Mouse (Mus musculus) layer of hippocampus, postnatal 14 days (tissue): ENCODE data around the gene Casp6. TPM values are rescaled to one million over a fixed set of nuclear protein-coding genes. Genes with fewer than 3 reads are reported as not detected.

ENCODE experiments used
- DNase-seq, 2 experiments: peaks; one replicate each; pipeline ENCODE4 v3.0.0; 2021 to 2022; ENCODE audit warnings: low spot score in 2 of 2, mixed read lengths in 1 of 2
- long read RNA-seq, 2 experiments: library from polyadenylated mRNA; stranded (forward); transcript quantifications; one replicate each; pipeline ENCODE4 v2.0.0; 2021
- total RNA-seq, 2 experiments: library from RNA; stranded (reverse); gene quantifications; 2 replicates each; pipeline ENCODE4 v1.2.3; 2021

The Casp6 gene
- 1 to 10 TPM; 7.5 to 7.6 TPM for total RNA-seq
- long read RNA-seq, experiment 1, transcript Casp6-201 (7 exons, 1,456 nt) = major isoform, 11 of 15 reads
- long read RNA-seq, experiment 1, partial matches to known transcripts = 1 of 15 reads
- long read RNA-seq, experiment 1, other reads (novel, unspliced or antisense) = 1 of 15 reads
- long read RNA-seq, experiment 2, transcript Casp6-201 (7 exons, 1,456 nt) = major isoform, 9 of 16 reads
- long read RNA-seq, experiment 2, partial matches to known transcripts = 0 of 16 reads
- long read RNA-seq, experiment 2, other reads (novel, unspliced or antisense) = 3 of 16 reads

GRCm38 (mm10) chr3:129901271-129901809 is at the start of gene Casp6:
Gene Casp6 (plus strand): TSS chr3:129901425.
- peak; percentile 28 to 38 for DNase-seq

DNA sequence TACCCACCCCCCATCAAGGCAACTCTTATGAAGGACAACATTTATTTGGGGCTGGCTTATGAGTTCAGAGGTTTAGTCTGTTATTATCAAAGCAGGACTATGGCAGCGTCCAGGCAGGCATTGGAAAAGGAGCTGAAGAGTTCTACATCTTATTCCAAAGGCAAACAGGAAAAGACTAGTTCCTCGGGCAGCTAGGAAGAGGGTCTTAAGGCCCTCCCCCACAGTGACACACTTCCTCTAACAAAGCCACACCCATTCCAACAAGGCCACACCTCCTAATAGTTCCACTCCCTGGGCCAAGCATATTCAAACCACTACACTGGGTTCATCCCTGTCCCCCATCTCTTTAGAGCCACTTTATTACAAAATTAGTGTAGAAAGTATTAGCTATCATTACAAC is 38.6 kb upstream of the Casp6 start:
- no peak for DNase-seq

DNA sequence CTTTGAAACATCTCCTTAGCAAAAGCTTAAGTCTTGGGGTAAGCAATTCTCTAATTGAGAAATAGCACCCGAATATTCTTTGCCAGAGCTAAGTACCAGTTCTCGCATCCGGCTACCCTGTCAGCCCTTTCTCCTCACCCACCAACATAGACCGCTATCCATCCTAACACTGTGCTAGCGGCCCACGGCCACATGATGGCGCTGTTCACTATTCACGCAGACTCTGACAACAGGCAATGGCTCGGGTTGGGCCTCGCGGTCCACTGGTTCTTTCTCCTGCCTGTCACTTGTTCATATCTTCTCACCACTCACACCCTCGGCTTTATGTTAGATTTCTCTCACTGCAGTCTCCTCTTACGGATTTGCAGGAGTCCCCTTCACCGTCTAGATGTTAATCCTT is 37.5 kb upstream of the Casp6 start:
- DNase-seq = peak; percentile 16 to 34

- no peak for DNase-seq
These were observed 23.9 kb upstream of the Casp6 start for GRCm38 (mm10) chr3:129877327-129877726.

- peak; percentile 90 to 94 for DNase-seq
These were observed 22.7 kb upstream of the Casp6 start, which contains the start of gene Pla2g12a for GRCm38 (mm10) chr3:129878405-129879021. Gene Pla2g12a (plus strand): TSS chr3:129878606.

- no peak for DNase-seq
These were observed 22.0 kb upstream of the Casp6 start for GRCm38 (mm10) chr3:129879131-129879757.

DNA sequence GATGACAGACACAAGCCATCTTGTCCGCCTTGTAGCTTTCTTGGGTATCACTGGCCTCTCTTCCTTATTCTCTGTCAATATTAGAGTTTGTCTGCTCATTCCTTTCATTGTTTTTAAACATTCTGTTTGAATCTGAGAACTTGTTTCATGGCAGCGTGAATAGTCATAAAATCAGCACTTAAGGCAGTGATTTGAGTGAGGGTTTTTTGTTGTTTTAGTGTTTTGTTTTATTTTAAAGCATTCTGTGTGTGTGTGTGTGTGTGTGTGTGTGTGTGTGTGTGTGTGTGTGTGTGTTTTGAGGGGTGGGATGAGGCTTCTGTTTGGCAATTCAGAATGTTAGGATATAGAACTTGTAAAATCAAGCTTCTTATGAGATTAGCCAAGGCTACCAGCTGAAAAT is 21.3 kb upstream of the Casp6 start:
- no peak for DNase-seq

DNA sequence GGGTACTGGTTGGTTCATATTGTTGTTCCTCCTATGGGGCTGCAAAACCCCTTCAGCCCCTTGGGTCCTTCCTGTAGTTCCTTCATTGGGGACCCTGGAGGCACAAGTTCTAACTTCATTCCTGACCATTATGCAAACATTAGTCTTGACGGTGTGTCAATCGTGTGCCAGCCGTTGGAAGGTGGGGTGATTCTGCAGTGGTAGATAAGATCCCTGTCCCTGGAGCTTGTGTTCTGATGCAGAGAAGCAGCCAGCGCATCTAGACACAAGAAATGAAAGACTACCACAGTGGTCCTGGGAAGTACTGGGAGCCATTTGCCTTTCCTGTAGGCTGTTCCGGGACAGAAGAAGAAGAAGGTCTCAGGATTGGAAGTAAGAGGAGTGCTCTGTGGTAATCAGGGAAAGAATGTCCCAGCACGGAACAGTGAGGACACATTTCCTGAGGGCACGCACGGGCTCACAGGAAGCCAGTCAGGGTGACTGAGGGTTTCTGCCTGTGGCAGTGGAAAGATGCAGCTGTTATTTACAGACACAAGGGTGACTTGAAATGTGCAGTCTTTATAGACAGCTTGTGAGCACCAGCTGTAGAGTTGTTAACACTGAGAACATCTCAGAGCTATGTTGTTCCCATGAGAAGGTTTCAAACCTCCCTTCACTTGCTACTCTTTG is 20.2 kb upstream of the Casp6 start:
- no peak for DNase-seq

DNA sequence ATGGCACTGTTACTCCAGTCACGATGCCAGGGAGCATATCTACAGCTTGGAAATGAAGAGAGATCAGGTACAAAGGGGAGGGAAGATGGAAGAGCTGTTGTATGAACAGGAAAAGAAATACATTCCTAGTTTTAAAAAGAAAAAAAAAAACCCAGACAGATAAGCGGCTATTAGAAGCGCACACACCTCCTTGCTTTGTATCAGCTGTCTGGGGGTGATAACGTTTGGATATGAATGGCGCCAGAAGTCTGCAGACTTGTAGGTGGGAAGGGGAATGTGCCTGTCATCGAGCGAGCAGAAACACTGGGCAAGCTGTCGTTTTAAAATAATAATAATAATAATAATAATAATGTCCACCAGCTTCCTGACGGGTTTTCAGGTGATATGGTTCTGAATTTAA is 15.6 kb upstream of the Casp6 start:
- no peak for DNase-seq

DNA sequence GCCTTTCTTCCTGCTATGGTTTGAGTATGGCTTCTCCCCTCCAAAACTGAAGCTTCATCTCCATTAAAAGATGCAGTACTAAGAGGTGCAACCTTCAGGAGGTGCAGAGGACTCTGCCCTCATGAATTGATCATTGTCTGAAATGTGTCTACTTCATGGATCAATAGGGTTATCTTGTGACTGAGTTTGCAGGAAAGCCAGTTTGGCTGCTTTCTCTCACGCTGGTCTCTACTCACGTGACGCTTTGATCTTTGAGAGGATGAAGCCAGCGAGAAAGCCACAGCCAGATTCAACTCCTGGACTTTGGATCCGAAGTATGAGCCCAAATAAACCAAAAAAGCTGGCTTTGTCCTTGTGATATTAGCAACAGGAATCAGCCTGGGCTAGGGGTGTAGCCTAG is 14.8 kb upstream of the Casp6 start:
- no peak for DNase-seq

GRCm38 (mm10) chr3:129887779-129888517 is 13.3 kb upstream of the Casp6 start:
- no peak for DNase-seq

DNA sequence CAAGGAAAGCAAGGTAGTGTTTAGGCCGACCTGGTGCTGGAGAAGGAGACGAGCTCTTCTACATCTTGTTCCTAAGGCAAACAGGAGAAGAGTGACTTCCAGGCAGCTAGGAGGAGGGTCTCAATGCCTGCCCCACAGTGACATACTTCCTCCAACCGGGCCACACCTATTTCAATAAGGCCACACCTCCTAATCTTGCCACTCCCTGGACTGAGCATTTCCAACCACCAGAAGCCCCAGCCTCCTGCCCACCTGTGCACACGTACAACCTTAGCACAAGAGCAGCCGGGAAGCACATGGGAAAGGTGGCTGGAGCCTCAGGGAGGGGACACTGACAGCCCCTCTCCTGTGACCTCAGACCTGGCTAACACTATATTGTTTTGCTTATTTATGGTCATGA is 9.2 kb upstream of the Casp6 start:
- DNase-seq = no peak

GRCm38 (mm10) chr3:129893143-129893542 is 8.1 kb upstream of the Casp6 start:
- DNase-seq = no peak

DNA sequence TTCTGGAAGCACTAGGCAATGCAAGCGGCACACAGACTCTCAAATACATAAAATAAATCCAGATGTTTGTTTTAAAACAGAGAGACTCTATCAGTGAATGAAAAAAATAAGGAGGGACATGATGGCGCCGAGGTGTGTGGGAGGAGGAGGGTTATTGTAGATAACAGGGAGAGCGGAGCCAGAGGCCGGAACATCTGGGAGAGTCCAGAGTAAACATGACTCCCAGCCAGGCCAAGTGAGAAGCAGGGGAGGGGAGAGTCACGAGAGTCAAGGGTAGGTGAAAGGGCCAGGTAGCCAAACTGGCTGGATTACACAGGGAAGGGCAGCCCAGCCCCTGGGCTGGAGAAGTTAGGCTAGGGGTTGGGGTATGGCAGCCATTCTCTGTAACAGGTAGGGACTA is 4.6 kb upstream of the Casp6 start:
- no peak for DNase-seq

GRCm38 (mm10) chr3:129898886-129899285 is 2.3 kb upstream of the Casp6 start:
- no peak for DNase-seq

- DNase-seq = no peak
These were observed 2.1 kb downstream of the Casp6 start for GRCm38 (mm10) chr3:129903369-129903768.

DNA sequence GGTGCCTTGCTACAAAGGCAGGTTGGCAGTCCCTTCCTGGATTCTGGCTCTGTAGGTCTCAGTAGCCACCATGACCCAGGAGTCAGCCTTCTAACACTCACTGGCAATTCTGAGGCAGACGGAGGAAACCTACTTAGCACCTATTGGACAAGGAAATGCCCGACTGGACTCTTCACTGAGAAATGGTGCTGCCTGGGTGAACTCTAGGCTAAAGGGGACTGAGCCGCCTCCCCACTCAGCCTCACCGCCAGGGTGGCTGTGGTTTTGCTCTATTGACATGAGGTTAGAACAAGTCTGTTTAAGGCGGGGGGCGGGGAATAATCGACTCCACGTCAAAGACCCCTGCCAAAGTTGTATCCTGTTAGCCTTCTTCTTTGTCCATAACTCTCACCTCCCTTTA is 2.6 kb downstream of the Casp6 start:
- DNase-seq = no peak

DNA sequence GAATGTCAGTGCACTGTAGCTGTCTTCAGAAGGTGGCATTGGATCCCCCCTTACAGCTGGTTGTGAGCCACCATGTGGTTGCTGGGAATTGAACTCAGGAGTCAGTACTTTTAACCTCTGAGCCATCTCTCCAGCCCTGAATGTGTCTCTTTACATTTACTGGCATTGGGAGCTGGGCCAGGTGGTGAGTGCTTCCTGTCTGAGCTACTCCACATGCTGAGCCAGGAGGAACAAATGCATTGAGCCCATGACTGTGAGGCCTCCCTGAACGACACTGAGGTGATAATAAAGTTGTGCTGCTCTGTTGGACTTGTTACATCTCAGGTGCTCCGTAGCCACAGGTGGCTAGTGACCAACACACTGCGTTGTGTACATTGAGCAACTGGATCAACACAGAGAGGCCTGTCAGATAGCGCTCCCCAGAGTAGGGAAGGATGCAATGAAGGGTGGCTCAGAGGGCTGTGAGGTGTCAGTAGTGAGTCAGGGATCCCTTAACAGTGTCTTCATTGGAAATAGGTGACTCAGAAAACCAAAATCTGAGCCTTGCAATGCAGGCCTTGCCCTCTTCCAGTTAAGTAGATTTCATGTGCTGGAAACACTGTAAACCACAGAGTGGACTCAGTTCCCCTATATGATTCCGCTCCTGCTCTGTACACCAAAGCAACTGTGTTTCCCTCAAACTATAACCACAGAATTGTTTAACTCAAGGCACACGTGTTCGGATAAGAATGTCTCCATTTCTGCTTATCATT is 3.3 kb downstream of the Casp6 start:
- no peak for DNase-seq

DNA sequence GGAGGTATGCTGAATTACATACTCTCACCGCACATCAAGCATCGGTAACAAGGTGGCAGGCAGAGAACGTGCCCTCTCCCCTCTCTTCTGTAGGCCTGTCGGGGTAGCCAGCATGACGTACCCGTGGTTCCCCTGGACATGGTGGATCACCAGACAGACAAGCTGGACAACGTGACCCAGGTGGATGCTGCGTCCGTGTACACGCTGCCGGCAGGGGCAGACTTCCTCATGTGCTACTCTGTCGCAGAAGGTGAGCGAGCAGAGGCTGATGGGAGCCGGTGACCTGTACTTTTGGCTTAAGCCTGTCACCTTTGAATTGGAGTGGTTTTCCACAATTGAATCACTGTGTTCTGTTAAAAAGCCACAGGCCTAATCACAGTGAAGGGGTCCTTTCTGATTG is 10.8 kb downstream of the Casp6 start:
- DNase-seq = no peak

GRCm38 (mm10) chr3:129913241-129913640 is 12.0 kb downstream of the Casp6 start:
- no peak for DNase-seq
